Mouse (Mus musculus) intestine, embryonic 14.5 days (tissue): ENCODE data around the gene Fam117b. TPM values are rescaled to one million over a fixed set of nuclear protein-coding genes. Genes with fewer than 3 reads are reported as not detected.

Experiments used
- ATAC-seq: fragments of 200-750 bp; cut with Nextera tagmentation; replicated peaks from 2 replicates; pipeline ENCODE4 v1.8.0; 2017; ENCODE audit warnings: low read depth, moderate number of reproducible peaks, moderate TSS enrichment, moderate library complexity; ENCODE audit not compliant: low FRiP score, low TSS enrichment
- DNase-seq: peaks from one replicate; pipeline ENCODE4 v3.0.0-alpha.2; 2018; ENCODE audit warnings: low spot score
- H3K27ac ChIP-seq: fragments of 300-500 bp; sonication (generic); 2 replicates; pipeline ENCODE4 v1.5.1; 2014; ENCODE audit warnings: low read depth, mild to moderate bottlenecking, control low read depth
- H3K27me3 ChIP-seq: fragments of 300-500 bp; sonication (generic); replicated peaks from 2 replicates; pipeline ENCODE4 v1.6.1; 2014; ENCODE audit warnings: low read length, control low read depth; ENCODE audit not compliant: control insufficient read depth, insufficient read depth
- H3K36me3 ChIP-seq: fragments of 300-500 bp; sonication (generic); 2 replicates; pipeline ENCODE4 v1.6.1; 2014; ENCODE audit warnings: low read length, control low read depth; ENCODE audit not compliant: control insufficient read depth, insufficient read depth
- H3K4me1 ChIP-seq: fragments of 300-500 bp; sonication (generic); replicated peaks from 2 replicates; pipeline ENCODE4 v1.6.1; 2014; ENCODE audit warnings: low read length, control low read depth, mixed read lengths; ENCODE audit not compliant: control insufficient read depth, insufficient read depth
- H3K4me2 ChIP-seq: fragments of 300-500 bp; sonication (generic); 2 replicates; pipeline ENCODE4 v1.6.1; 2014; ENCODE audit warnings: low read length
- H3K4me3 ChIP-seq: fragments of 300-500 bp; sonication (generic); 2 replicates; pipeline ENCODE4 v1.5.1; 2014; ENCODE audit warnings: low read depth, low read length, control low read depth, mixed read lengths
- H3K9ac ChIP-seq: fragments of 300-500 bp; sonication (generic); 2 replicates; pipeline ENCODE4 v1.6.1; 2014; ENCODE audit warnings: mild to moderate bottlenecking, low read length
- H3K9me3 ChIP-seq: fragments of 300-500 bp; sonication (generic); 2 replicates; pipeline ENCODE4 v1.6.1; 2016; ENCODE audit warnings: low read length, control low read depth; ENCODE audit not compliant: control insufficient read depth
- WGBS: fragments of 180-500 bp; shearing (Covaris S2); extraction: QIAGEN DNeasy Blood & Tissue Kit; methylation state at CpG from one replicate; pipeline ENCODE4 v1.1.7; 2014; 5-methylcytosine and 5-hydroxymethylcytosine counted together
- polyA plus RNA-seq: library from polyadenylated mRNA; unstranded; fragments of >200 nt; fragmentation: Nextera tagmentation; extraction: Ambion mirVana; gene quantifications from 2 replicates; pipeline ENCODE4 v1.2.1, GENCODE M21; 2014

Gene Fam117b
- polyA plus RNA-seq, 1 experiment from 2014 or later, result 10.3 TPM

- Histone ChIP-seq H3K4me3 (no peak overlapping the region), H3K9ac (no peak overlapping the region), H3K4me1 (no peaks in the 10 kb centered on the region), H3K4me2 (no peak overlapping the region), H3K27me3 (no peaks in the 10 kb centered on the region), H3K9me3 (no peaks in the 10 kb centered on the region), H3K27ac (no peak overlapping the region), H3K36me3 (no peaks in the 10 kb centered on the region)
- DNase-seq (no peak), ATAC-seq (no peak)
- 86% methylated on average over 2 of the region's 2 CpGs for WGBS
These were observed 6.9 kb upstream of the Fam117b start for GRCm38 (mm10) chr1:59905916-59906315.

GRCm38 (mm10) chr1:59906819-59907521 lies 5.8 kb upstream of the Fam117b start:
- Histone ChIP-seq H3K9ac (no peak overlapping the region), H3K4me2 (no peak overlapping the region), H3K4me1 (no peaks in the 10 kb centered on the region), H3K27ac (no peak overlapping the region), H3K36me3 (no peaks in the 10 kb centered on the region), H3K9me3 (no peaks in the 10 kb centered on the region), H3K27me3 (no peaks in the 10 kb centered on the region), H3K4me3 (no peak overlapping the region)
- DNase-seq, result no peak
- ATAC-seq, result no peak
- 85% methylated on average over 13 of the region's 13 CpGs for WGBS

- Histone ChIP-seq H3K27ac (no peak overlapping the region), H3K9me3 (no peaks in the 10 kb centered on the region), H3K4me3 (no peak overlapping the region), H3K36me3 (no peaks in the 10 kb centered on the region), H3K4me1 (no peaks in the 10 kb centered on the region), H3K9ac (no peak overlapping the region), H3K4me2 (no peak overlapping the region), H3K27me3 (no peaks in the 10 kb centered on the region)
- no peak for ATAC-seq
- no peak for DNase-seq
- 35% methylated on average over 2 of the region's 2 CpGs for WGBS
These were observed 5.1 kb upstream of the Fam117b start for GRCm38 (mm10) chr1:59907700-59908099.

GRCm38 (mm10) chr1:59910941-59911340 lies 1.9 kb upstream of the Fam117b start:
- H3K9ac ChIP-seq, result no peak overlapping the region
- H3K4me3 ChIP-seq, result no peak overlapping the region
- no peaks in the 10 kb centered on the region for H3K27me3 ChIP-seq
- H3K4me2 ChIP-seq, result no peak overlapping the region
- peaks cover 17% of the 10 kb centered on the region for H3K4me1 ChIP-seq
- DNase-seq (no peak), ATAC-seq (no peak)
- WGBS, result 100% methylated on average over 1 of the region's 1 CpGs
- no peaks in the 10 kb centered on the region for H3K36me3 ChIP-seq
- no peak overlapping the region for H3K27ac ChIP-seq
- no peaks in the 10 kb centered on the region for H3K9me3 ChIP-seq

- Histone ChIP-seq H3K27me3 (no peaks in the 10 kb centered on the region), H3K4me1 (peaks cover 17% of the 10 kb centered on the region), H3K4me3 (peak overlapping the region; percentile 95), H3K36me3 (no peaks in the 10 kb centered on the region), H3K27ac (peak overlapping the region; percentile 91), H3K9me3 (no peaks in the 10 kb centered on the region), H3K9ac (peak overlapping the region; percentile 88), H3K4me2 (peak overlapping the region; percentile 74)
- DNase-seq (peak; percentile 84), ATAC-seq (peak; percentile 57)
- under 1% methylated on average over 56 of the region's 98 CpGs for WGBS
These were observed 526 bp downstream of the Fam117b start for GRCm38 (mm10) chr1:59913195-59913868.

GRCm38 (mm10) chr1:59913869-59914225 lies 1.0 kb downstream of the Fam117b start:
- no peak for DNase-seq
- 2% methylated on average over 12 of the region's 12 CpGs for WGBS

GRCm38 (mm10) chr1:59914799-59915198 lies 2.0 kb downstream of the Fam117b start:
- Histone ChIP-seq H3K27ac (no peak overlapping the region), H3K4me2 (peak overlapping the region; percentile 74), H3K9me3 (no peaks in the 10 kb centered on the region), H3K4me3 (no peak overlapping the region), H3K4me1 (peaks cover 17% of the 10 kb centered on the region), H3K36me3 (no peaks in the 10 kb centered on the region), H3K27me3 (no peaks in the 10 kb centered on the region), H3K9ac (no peak overlapping the region)
- DNase-seq (no peak), ATAC-seq (no peak)
- 55% methylated on average over 3 of the region's 3 CpGs for WGBS

More at GRCm38 (mm10) chr1:59913869-59914225, 1.0 kb downstream of the Fam117b start:
- H3K4me1 ChIP-seq, result peaks cover 17% of the 10 kb centered on the region
- H3K4me3 ChIP-seq, result peak overlapping the region; percentile 95
- peak overlapping the region; percentile 74 for H3K4me2 ChIP-seq
- H3K27me3 ChIP-seq, result no peaks in the 10 kb centered on the region
- H3K9me3 ChIP-seq, result no peaks in the 10 kb centered on the region
- no peaks in the 10 kb centered on the region for H3K36me3 ChIP-seq
- peak overlapping the region; percentile 88 for H3K9ac ChIP-seq
- no peak for ATAC-seq
- peak overlapping the region; percentile 91 for H3K27ac ChIP-seq

GRCm38 (mm10) chr1:59915843-59916610 lies 3.2 kb downstream of the Fam117b start:
- Histone ChIP-seq H3K9ac (no peak overlapping the region), H3K36me3 (no peaks in the 10 kb centered on the region), H3K4me2 (no peak overlapping the region), H3K4me1 (peaks cover 17% of the 10 kb centered on the region), H3K27me3 (no peaks in the 10 kb centered on the region), H3K4me3 (no peak overlapping the region), H3K27ac (no peak overlapping the region), H3K9me3 (no peaks in the 10 kb centered on the region)
- ATAC-seq, result no peak
- WGBS, result 76% methylated on average over 10 of the region's 10 CpGs
- no peak for DNase-seq
